Mouse (Mus musculus): ENCODE data around the gene Efcab1.

- TF ChIP-seq POLR2A (IDR thresholded peaks at IDR 0.05; ENCODE audit: borderline replicate concordance, insufficient read depth, low read length), result no peak
- TF ChIP-seq CTCF (IDR thresholded peaks at IDR 0.05; ENCODE audit: borderline replicate concordance, insufficient read depth, low read depth, low read length), result no peak
Measured at GRCm38 (mm10) chr16:15014724-15015123, 108.3 kb downstream of the Efcab1 start.
